Mouse (Mus musculus) gastrocnemius, postnatal 25 days (tissue): ENCODE data around the gene Mprip. TPM values are rescaled to one million over a fixed set of nuclear protein-coding genes. Genes with fewer than 3 reads are reported as not detected.
"Not testable (repeated sequence)": the region's sequence is repeated elsewhere in the genome, so short reads cannot be mapped to it uniquely, and the experiment has no call there.

Experiments used
- DNase-seq: peaks from one replicate; pipeline ENCODE4 v3.0.0; 2022
- total RNA-seq, 2 experiments: library from RNA; stranded (reverse); gene quantifications; 1 replicate in 1 of 2; 2 replicates in 1 of 2; pipeline ENCODE4 v1.2.3; 2021

The Mprip gene
- total RNA-seq, 2 experiments from 2014 or later = 71.9 to 86.7 TPM

GRCm38 (mm10) chr11:59715424-59715840, 54.3 kb downstream of the Mprip start:
- DNase-seq = no peak

DNA sequence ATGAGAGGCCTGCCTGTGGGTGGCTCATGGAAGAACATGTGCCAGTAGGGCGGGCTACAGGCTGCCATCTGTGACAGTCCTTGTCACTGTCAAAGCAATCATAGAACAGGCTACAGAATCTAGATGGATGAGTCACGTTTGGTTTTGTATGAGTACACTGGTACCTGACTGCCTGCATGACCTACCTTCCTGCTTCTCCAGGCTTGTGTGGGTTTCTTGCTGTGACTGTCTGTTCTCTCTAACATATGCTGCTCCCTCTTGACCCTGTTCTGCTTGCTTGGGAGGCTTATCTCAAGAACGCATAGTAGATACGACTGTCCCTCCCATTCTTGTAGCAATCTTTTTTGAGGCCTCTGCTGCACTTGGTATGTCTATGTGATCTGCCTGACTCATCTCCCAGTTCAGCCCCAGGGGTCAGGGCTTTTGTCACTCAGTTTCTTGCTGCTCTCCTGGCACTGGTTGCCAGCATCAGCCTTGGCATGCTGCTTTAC, 56.7 kb downstream of the Mprip start:
- no peak for DNase-seq

- no peak for DNase-seq
Measured at GRCm38 (mm10) chr11:59719185-59719584, 58.1 kb downstream of the Mprip start.

- DNase-seq = peak; percentile 12
Measured at GRCm38 (mm10) chr11:59721385-59721784, 60.3 kb downstream of the Mprip start.

DNA sequence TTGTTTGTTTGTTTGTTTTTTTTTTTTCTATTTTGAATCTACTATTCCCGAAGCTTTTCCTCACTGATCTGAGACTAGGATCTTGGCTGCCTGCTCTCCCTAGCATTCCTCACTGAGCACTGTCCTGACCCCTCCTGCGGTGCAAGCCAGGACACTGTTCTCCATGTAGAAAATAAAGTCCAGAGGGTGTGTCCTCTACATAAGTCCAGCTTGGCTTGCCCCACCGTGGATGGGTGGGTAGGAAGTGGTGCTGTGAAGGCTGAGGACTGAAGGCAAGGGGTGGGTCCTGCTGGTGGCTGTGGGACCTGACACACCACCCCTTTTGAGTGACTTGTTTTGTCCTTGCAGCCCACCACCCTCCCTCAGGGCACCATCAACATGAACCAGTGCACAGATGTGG, 66.1 kb downstream of the Mprip start:
- DNase-seq = peak; percentile 28

DNA sequence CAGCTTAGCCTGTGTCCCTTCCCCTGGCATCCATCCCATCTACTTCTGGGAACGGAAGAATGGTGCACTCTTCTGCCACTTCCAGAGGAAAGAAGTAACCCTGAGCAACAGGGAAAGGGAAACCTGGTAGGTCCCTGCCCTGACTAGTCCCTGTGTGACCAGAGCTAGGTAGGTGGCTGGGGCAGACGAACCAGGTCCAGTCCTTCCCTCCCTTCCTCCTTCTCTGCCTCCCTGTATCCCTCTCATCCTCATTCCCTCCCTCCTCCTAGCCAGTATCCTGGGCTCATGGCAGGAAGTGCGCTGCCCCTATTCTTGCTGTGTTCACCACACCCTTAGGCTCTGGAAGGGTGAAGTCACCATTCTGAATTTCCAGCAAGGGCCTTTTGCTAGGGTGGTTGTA, 70.7 kb downstream of the Mprip start:
- DNase-seq = no peak

DNA sequence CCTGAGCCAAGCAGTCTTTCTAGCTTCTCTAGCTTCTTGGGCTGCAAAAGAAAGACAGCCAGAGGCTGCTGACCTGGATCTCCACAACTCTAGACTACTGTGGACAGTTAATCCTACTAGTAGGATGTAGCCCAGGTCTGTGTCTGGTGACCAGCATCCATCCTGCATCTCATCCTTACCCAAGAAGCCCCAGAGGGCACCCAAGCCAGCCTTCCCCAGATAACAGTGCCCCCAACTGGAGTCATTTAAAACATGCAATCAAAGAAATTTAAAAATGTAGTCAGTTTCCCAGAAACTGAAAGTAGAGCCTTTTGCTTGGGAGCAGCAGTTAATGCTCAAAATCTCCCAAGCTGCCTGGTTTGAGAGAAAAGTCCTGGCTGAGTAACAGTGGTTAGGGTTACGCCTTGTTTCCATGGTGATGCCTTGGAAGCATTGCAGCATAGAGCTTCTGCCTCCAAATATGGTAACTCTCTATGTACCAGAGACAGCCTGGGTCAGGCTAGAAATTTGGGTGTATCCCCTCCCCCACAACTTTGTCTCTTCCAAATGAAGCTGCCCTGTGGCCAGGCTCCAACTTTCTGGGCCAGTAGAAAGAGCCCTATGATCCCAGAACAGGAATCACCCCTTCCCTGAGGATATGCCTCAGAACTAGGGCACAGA, 71.4 kb downstream of the Mprip start:
- peak; percentile 65 for DNase-seq

DNA sequence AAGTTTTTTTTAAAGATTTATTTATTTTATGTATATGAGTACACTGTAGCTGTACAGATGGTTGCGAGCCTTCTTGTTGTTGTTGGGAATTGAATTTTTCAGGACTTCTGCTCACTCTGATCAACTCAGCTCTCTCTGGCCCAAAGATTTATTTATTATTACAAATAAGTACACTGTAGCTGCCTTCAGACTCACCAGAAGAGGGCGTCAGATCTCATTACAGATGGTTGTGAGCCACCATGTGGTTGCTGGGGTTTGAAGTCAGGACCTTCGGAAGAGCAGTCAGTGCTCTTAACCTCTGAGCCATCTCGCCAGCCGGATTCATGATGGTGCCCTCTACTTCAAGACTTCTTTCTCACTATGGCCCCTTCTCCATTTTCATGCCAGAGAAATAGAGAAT, 72.5 kb downstream of the Mprip start:
- not testable (repeated sequence) for DNase-seq

GRCm38 (mm10) chr11:59734335-59734734, 73.2 kb downstream of the Mprip start:
- DNase-seq = no peak

DNA sequence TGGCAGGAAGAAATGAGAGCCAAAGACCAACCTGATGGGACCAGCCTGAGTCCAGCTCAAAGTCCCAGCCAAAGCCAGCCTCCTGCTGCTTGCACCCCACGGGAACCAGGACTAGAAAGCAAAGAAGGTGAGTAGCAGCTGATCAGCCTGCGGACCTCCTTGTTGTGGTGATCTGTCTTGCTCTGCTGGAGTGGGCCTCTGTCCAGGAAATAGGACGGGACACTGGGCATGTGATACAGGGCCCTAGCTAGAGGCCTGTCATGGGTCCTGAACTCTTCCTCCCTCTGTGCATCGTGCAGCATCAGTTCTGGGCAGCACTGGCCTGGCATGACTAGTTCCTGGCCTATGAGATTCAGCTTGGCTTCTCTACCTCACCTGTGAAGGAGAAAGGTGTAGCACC, 74.8 kb downstream of the Mprip start:
- DNase-seq = not testable (repeated sequence)

GRCm38 (mm10) chr11:59737250-59737649, 76.1 kb downstream of the Mprip start:
- DNase-seq = no peak

GRCm38 (mm10) chr11:59739996-59740395, 78.9 kb downstream of the Mprip start:
- no peak for DNase-seq

GRCm38 (mm10) chr11:59741915-59742314, 80.8 kb downstream of the Mprip start:
- no peak for DNase-seq

DNA sequence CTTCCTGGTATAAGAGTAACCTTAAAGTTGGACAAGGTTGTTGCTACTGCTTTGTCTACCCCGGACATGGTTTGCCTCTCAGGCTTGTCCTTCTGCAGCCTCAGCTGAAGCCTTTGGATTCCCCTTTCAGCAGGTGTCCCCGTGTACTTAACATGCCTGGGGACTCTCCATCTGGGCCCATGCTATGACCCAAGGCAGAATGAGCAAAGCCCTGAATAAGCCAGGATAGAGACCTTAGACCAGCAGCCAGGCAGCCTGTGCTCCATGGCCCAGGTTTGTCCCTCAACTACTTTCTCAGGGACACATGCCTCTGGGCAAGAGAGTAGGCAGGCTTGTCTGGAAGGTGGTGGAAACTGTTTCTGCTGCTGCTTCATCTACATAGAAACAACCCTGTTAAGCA, 82.2 kb downstream of the Mprip start:
- DNase-seq = no peak

- DNase-seq = no peak
Measured at GRCm38 (mm10) chr11:59743712-59744111, 82.6 kb downstream of the Mprip start.

DNA sequence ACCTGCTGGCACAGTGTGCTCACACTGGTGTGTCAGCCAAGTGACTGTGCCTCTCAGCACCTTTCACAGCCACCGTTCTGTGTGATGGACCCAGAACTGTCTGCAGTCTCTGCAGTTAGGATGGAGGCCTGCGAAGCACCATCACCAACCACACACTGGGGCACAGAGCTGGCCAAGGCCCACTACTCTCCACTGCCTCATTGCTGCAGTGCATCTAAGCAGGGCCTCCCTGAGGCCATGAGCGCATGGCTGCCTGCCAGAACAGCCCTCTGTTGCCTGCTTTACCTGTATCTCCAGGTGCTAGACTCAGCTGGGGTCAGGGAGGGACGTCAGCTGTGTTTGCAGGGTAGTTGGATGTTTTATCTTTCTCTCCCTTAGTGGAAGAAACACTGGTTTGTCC, 83.3 kb downstream of the Mprip start:
- no peak for DNase-seq

GRCm38 (mm10) chr11:59745851-59746250, 84.7 kb downstream of the Mprip start:
- no peak for DNase-seq

- DNase-seq = no peak
Measured at GRCm38 (mm10) chr11:59746614-59747013, 85.5 kb downstream of the Mprip start.

DNA sequence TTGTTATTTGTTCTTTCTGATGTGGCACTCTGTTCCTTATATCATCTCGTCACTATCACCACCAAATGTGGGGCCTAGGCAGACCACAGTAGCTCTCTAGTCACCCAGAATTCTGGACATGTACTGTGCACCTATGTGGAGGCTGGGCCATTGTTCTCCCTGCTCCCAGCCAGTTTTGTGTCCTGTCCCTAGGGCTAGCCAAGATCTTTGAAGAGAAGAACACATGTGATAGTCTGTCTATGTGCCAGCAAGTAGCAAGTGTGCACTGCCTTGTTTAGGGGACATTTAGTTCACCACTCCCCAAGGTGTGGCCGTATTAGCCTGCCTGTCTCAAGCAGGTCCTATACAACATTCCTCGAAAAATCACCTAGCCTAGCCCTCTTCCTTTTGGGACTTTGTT, 87.9 kb downstream of the Mprip start:
- DNase-seq = no peak

- no peak for DNase-seq
Measured at GRCm38 (mm10) chr11:59754504-59754903, 93.4 kb downstream of the Mprip start.

DNA sequence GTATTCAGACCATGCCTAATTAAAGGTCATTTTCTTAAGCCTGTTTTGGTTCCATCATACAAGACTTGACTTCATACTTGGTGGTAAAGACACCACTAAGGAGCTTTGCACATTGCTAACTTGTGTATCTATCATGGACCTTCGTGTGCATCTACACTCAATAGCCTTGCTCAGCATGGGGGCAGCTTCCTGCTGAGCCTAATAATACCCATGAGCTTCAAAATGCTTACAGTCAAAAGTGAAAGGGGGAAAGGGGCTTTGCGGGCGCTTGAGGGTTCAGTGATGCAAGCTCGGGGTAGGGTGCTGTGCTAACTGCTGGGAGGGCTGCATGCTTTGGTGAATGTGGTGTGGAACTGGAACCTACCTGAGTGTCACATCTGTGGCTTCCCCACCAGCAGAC, 95.2 kb downstream of the Mprip start:
- DNase-seq = no peak

DNA sequence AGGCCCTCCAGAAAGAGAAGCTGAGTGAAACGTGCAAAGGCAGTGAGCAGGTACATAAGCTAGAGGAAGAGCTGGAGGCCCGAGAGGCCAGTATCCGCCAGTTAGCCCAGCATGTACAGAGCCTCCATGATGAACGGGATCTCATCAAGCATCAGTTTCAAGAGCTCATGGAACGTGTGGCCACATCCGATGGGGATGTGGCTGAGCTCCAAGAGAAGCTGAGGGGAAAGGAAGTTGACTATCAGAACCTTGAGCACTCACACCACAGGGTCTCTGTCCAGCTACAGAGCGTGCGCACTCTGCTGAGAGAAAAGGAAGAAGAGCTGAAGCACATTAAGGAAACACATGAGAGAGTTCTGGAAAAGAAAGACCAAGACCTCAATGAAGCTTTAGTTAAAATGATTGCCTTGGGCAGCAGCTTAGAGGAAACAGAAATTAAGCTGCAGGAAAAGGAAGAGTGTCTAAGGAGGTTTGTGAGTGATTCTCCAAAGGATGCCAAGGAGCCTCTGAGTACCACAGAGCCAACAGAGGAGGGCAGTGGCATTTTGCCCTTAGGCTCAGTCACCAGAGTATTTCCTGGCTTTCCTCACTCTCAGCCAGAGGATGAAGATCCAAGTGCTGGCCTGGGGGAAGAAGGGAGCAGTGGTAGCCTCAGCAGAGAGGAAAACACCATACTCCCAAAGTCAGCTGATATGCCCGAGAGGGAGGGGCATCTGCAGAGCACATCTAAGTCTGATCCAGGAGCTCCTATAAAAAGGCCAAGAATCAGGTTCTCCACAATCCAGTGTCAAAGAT, 97.3 kb downstream of the Mprip start:
- DNase-seq = no peak

DNA sequence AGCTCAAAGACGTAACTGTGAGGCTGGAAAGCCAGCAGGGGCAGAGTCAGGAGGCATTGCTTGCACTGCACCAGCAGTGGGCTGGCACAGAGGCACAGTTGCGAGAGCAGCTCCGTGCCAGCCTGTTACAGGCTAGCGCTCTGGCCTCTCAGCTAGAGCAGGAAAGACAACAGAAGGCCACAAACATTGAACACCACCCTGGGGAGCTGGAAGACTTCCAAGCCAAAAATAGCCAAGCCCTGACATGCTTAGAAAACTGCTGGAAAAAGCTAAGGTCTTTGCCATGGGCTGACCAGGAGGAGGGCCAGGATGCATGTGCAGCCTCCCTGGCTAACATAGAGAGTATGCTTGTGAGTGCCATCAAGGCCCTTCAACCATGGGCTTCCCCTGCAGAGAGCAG, 98.1 kb downstream of the Mprip start:
- DNase-seq = peak; percentile 40

- DNase-seq = no peak
Measured at GRCm38 (mm10) chr11:59759626-59760025, 98.5 kb downstream of the Mprip start.
